Mouse (Mus musculus) ovary, postnatal 36 days (tissue): Measurements from ENCODE around the gene Smurf1.

Source experiments
- DNase-seq: peaks from one replicate; pipeline ENCODE4 v3.0.0; 2022; ENCODE audit warnings: low spot score, mixed read lengths

Gene Smurf1

DNA sequence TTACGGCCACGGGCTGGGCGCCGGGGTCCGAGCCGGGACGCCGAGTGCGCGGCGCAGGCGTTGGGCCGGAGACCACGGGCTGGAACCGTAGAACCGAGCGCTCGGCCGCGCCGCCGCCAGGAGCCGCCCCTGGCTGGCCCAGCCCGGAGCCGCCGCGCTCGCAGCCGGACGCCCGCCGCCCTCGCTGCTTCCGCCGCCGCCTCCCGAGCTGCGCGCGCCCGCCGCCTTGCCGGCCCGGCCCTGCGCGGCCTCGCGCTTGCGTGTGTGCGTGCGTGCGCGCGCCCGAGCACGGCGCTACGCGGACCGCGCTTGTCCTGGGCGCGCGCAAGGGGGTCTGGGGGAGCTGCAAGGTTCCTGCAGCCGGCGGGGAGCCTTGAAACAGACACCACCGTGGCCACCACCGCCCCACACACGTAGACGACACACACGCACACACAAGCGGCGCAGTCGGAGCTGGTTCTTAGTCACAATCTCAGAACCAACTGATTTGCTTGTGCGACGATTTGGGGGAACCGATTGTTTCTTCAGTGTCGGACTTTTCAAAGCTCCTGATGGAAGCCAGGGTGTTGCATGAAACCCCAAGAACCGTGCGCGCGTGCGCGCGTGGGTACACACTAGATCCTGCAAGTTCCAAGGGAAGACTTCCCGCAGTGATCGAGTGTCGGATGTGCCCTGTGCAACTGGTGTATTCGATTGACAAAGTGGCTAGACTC, at the start of gene Smurf1:
Smurf1 (minus strand) TSS at position 209 of the 713 bp plus-strand sequence.
- DNase-seq = peak; percentile 87

DNA sequence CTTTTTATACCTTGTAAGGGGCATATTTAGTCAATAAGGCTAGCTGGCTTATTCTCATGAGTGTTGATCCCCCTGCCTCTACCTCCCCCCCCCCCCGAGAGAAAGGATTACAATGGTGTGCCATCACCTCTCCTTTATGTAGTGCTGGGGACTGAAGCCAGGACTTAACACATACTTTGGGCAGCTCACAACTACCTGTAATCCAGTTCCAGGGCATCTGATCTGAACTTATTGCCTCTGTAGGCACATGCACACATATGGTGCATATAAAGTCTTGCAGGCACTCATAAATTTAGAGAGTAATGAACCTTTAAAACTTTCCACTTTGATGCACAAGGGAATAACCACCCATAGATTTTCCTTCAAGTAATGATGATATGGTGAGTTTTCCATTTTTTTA, 48.6 kb upstream of the Smurf1 start:
- no peak for DNase-seq

- no peak for DNase-seq
Observed at GRCm38 (mm10) chr5:145008878-145009659, 43.4 kb upstream of the Smurf1 start.

DNA sequence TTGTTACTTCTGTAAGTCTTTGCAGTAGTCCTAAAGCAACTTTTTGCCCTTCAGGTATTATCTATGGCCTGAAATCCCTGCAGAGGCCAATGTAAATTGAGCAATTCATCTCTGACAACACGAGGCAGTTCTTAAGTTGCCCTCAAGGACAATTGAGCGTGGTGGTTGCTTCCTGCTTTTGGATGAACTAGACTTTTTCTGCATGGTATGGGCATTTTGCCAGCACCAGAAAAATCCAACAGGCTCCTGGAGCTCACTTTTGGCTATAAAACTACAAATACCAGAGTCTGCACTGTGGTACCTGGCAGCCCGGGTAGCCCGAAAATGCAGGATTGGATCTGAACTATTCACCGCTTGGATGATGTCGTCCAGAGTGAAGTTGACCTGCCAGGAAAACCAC, 39.9 kb upstream of the Smurf1 start:
- no peak for DNase-seq

GRCm38 (mm10) chr5:145004495-145004894, 38.8 kb upstream of the Smurf1 start:
- no peak for DNase-seq

DNA sequence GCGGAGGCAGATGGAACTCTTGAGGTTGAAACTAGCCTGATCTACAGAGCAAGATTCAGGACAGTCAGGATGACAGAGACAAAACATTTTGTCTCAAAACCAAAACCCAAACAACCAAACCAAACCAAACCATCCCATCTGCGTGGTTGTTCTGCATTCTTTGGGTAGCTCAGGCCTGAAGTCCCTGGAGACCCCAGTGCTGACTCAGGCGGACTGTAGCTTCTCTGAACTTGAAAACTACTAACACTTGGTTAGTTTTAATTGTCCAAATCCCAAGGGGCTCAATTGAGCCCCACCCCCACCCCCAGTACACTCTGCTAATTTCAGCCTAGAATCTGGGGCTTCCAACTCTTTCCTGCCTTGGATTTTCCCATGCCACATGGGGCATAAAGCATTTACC, 37.7 kb upstream of the Smurf1 start:
- DNase-seq = no peak

DNA sequence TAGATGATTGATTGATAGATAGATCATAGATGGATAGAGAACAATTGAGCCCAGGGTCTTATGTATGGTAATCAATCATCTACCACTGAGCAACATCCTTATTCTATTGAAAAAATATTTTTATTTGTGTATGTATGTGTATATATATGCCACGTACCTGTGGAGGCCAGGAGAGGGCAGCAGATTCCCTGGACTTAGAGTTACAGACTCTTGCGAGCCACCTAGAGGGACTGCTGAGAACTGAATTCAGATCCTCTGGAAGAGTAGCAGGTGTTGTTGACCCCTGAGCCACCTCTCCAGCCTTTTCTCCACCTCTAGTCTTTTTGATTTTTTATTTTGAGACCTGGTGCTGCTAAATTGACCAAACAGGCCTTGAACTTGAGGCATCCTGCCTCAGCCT, 32.8 kb upstream of the Smurf1 start:
- DNase-seq = no peak

- DNase-seq = no peak
Observed at GRCm38 (mm10) chr5:144990481-144990880, 24.8 kb upstream of the Smurf1 start.

DNA sequence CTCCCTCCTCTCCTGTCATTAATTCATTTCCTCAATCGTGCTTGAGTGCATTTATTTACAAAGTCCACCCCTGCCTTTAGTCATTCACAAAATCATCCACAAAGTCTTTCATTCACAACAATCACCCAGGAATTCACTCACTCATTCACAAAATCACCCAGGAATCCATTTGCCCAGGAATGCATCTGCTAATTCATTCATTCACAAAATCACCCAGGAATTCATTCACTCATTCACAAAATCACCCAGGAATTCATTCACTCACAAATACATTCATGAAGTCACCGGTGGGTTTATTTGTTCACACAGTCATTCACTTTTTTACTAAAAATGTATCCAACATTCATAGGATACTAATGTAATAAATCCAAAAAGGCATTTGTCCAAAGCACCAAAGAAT, 24.4 kb upstream of the Smurf1 start:
- DNase-seq = no peak

- no peak for DNase-seq
Observed at GRCm38 (mm10) chr5:144989061-144989405, 23.4 kb upstream of the Smurf1 start.

DNA sequence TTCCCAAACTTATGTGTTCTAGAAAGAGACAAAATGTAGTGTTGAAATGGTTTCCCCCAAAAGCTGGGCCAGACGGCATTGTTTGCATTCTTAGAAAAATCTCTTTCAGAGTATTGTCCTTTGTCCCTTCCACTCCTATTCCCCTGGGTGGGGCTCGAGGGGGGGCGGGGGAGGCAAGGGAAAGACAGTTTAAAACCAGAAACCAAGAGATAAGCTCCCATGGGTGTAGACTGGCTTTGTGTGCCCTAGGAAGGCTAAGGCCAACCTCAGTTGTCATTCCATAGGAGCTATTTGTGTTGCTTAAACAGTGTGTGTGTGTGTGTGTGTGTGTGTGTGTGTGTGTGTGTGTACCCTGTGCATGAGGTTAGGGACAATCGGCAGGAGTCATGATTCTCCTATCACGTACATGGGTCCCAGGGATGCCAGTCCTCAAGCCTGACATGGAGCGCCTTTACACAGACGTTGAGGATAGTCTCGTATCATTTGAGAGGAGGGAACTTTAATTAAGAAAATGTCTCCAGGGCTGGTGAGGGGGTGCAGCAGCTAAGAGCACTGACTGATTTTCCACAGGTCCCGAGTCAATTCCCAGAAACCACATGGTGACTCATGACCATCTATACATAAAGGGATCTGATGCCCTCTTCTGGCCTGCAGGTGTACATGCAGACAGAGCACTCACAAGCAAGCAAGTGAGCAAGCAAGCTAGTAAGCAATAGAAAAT, 22.9 kb upstream of the Smurf1 start:
- DNase-seq = peak; percentile 17

GRCm38 (mm10) chr5:144987561-144987960, 21.9 kb upstream of the Smurf1 start:
- no peak for DNase-seq

DNA sequence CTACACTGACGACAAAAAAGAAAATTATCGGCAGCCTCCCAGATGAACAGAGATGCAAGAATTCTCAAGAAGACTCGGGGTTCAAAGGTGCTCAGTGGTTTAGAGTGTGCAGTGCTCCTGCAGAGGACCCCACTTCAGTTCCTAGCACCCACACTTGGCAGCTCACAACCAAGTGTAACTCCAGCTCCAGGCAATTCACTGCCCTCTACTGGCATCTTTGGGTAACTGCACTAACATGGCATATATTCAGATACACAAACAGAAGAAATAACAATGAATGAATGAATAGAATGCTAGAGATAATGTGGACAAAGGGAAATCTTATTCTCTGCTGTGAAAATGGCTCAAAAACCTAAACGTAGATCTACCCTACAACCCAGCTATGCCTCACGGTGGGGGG, 19.2 kb upstream of the Smurf1 start:
- DNase-seq = no peak

- DNase-seq = no peak
Observed at GRCm38 (mm10) chr5:144983227-144983626, 17.6 kb upstream of the Smurf1 start.

- no peak for DNase-seq
Observed at GRCm38 (mm10) chr5:144979110-144979509, 13.5 kb upstream of the Smurf1 start.

DNA sequence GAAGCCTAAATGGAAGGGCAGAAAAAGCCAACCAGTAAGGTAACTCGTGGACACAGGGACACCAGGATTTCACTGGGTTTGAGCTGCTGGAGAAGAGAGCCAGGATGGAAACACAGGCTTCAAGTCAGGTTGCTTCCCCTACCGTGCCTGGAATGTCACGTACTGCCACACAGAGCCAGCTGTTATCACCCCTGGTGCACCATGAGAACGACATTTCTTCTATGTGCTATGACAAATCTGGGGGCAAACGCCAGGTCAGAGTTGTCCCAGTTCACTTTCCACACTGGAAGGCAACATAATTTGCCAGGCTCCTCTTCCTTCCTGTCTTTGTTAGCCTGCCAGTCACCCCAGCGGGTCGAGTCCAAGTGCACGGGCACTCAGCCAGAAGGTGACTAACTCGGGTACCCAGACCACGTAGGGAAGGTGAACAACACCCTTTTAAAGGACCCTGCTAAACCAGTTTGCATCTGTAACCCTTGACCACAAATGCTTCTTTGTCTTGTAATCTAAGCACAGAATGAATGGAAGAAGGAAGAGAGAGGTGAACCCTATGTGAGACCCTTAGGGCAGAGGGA, 13.0 kb upstream of the Smurf1 start:
- peak; percentile 23 for DNase-seq

DNA sequence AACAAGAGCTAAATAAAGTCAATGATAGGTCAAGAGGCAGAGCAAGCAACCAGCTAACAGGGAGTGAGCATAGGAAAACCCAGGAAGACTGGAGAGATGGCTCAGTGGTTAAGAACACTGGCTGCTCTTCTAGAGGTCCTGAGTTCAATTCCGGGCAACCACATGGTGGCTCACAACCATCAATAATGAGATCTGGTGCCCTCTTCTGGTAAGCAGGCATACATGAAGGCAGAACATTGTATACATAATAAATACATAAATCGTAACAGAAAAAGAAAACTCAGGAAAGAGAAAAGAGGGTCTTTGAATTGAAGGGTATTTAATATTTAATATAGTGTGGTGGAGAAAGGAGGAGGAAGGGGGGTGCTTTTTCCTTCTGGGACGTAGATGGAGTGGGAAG, 5.6 kb upstream of the Smurf1 start:
- DNase-seq = no peak

DNA sequence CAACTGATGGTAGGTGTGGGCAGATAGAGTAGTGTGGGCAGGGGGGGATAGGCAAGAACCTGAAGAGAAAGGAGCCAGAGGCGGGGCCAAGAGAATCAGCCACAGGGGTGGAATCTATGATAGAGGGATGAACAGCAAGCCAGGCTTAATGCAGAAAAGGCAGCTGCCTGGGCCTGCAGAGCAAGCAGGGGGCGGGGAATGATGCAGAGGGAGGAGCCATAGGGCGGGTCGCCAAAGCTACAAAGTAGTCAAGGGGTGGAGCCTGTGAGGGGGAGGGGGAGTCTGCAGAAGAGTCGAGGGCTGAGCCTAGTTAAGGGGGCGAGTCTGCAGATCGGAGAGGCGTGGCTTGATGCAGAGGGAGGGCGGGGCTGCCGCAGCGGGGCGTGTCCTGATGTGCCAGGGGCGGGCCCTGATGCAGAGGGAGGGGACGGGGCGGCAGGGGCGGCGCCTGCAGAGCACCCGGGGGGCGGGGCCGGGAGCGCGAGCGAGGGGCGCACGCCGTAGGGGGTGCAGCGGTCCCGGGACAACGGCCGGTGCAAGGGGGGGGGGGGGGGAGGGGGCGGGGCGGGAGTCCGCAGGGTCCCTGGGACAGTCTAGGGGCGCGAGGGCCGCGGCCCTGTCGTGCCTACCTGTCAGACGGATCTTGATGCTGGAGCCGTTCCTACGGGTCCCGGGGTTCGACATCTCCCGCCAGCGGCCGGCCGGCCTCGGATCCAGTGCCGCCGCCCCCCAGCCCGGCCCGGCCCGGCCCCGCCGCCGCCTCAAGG, 592 bp downstream of the Smurf1 start:
- DNase-seq = peak; percentile 85

- DNase-seq = no peak
Observed at GRCm38 (mm10) chr5:144964465-144964864, 1.2 kb downstream of the Smurf1 start.

DNA sequence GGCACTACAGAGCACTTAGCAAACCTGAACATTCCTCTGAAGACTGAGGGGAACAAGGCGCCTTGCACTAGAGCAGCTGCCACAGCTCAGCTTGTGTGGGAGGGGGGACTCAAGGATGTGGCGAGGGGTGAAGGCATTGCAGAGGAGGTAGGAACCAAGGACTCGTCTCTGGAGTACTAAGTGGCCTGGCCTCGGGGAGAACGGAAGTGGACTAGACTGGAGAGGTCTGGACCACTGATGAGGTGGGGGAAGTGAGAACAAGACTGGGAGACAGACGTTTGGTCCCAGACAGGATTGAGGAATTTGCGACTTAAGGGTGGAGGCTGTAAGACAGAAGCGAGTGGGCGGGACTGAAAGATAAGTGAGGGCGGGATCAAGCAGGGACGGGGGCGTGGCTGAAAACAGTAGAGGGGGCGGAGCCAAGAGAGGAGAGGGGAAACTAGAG, 1.8 kb downstream of the Smurf1 start:
- DNase-seq = peak; percentile 52

- DNase-seq = peak; percentile 32
Observed at GRCm38 (mm10) chr5:144963401-144963800, 2.2 kb downstream of the Smurf1 start.

DNA sequence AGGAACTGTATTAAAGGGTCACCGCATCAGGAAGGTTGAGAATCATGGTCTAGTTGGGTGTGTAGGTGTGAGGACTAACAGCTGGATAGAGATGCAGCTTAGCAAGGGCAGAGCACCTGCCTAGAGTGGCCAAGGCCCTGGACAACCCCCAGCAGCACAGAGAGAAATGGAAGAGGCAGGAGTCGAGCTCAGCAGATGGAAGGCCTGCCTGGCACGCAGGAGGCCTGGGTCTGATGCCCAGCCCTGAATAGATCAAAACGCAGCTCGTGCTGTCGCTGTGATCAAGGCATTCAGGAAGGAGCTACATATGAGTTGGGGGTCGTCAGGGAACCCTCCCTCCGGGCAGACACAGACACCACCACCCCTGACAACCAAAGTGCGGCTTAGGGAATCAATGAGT, 7.4 kb downstream of the Smurf1 start:
- no peak for DNase-seq
